Mouse (Mus musculus) gastrocnemius, adult 2 months (tissue): ENCODE data around the gene Otud4. TPM values are rescaled to one million over a fixed set of nuclear protein-coding genes. Genes with fewer than 3 reads are reported as not detected.
"Not testable (repeated sequence)": the region's sequence is repeated elsewhere in the genome, so short reads cannot be mapped to it uniquely, and the experiment has no call there.

Experiments
- DNase-seq: peaks from one replicate; pipeline ENCODE4 v3.0.0; 2022
- H3K27ac ChIP-seq: fragments of 200-600 bp; 2 replicates; pipeline ENCODE4 v1.8.1; 2022; ENCODE audit warnings: mild to moderate bottlenecking
- H3K4me3 ChIP-seq: fragments of 200-600 bp; 2 replicates; pipeline ENCODE4 v1.8.1; 2022; ENCODE audit warnings: mild to moderate bottlenecking, moderate library complexity
- CTCF ChIP-seq: fragments of 200-600 bp; IDR thresholded peaks from 2 replicates; pipeline ENCODE4 v1.8.1; 2022; ENCODE audit warnings: antibody characterized with exemption, mild to moderate bottlenecking, moderate library complexity
- intact Hi-C: fragments of 180-260 bp; cut with DNase I; formaldehyde crosslinking; loops from one replicate; pipeline ENCODE4 v1.15.1; 2025
- total RNA-seq, 2 experiments: library from RNA; stranded (reverse); gene quantifications; 2 replicates each; pipeline ENCODE4 v1.2.3; 2021

Otud4 gene
- total RNA-seq, 2 experiments from 2014 or later: 40.6 to 53.3 TPM

DNA sequence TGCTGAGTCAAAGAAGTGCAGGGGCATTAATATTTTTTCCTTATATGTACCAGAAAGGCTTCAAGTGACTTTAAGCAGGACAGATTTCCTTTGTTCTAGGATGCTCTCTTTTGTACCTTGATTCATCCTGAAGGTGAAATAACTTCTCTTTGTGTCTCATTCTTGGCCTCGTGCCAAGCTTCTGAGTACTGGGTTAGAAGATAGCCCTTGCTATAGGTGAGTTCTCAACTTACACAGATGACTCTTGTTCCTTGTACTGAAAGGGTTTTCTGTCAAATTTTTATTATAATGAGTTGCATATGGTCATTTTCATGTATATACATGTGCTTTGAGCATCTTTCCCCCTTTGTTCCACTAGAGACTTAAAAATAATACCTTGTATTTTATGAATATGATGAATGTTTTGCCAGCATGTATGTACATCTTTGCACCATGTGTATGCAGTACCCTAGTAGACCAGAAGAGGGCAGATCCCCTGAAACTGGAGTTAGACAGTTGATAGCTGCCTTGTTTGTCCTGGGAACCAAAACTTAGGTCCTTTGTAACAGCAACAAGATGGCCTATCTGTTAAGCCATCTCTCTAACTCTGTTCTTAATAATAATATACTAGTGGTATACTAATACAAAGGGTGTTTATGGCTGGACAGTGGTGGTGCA lies 10.9 kb downstream of the Otud4 start:
- no peak for DNase-seq
- Histone ChIP-seq H3K4me3 (no peak overlapping the region), H3K27ac (no peak overlapping the region)
- intact Hi-C loops: no loop called here
- TF ChIP-seq CTCF: peak; percentile 63

DNA sequence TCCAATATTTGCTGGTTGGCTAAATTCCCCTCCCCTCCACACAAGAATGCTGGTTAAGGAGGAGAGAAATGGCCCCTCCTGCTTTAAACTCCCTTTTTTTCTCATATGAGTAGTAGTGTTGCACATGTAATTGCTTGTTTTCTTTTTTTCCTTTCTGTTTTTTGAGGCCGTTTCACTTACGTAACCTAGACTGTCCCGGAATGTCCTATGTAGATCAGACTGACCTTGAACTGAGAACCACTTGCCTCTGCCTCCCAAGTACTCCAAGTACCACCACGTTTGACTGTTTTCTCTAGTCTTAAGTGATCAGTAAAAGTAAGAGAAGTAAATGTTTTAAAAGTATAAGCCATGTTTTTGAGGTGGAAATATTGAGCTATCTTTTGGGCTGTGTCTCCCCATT lies 14.3 kb downstream of the Otud4 start:
- Histone ChIP-seq H3K27ac (peak overlapping the region; percentile 71), H3K4me3 (no peak overlapping the region)
- intact Hi-C loops: no loop called here
- no peak for DNase-seq
- no peak for TF ChIP-seq CTCF

DNA sequence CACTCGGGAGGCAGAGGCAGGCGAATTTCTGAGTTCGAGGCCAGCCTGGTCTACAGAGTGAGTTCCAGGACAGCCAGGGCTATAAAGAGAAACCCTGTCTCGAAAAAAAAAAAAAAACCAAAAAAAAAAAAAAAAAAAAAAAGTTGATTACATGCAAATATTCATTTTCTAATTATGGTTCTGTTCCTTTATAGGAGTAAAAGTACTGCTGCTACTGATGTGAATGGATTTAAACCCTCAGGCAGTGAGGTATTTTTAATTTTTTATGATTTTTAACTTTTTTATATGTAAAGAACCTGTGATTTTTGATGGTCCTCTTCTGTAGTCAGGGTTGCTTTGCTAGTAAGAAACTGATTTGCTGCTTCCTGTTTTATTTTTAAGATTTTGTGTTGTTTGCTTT lies 19.3 kb downstream of the Otud4 start:
- H3K4me3 ChIP-seq, H3K27ac ChIP-seq, DNase-seq, intact Hi-C loops: not testable (repeated sequence)

DNA sequence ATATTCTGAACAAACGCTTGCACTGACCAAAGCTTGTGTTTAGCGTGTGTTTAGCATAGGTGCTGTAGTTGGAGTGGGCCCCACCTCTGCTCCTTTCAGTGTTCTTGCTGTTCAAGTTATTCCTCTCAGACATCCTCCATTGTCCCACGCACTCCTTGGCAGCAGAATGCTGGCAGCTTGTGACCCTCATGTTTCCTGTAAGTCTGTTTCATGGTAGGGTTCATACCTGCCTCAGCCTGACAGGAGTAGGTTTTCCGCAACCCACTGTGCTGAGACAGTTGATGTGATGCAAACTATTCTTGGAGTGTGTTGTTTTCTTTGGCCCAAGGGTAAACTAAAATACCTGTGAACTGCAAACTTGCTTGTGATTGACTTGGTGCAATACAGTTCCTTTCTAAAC lies 37.0 kb downstream of the Otud4 start:
- H3K27ac ChIP-seq: no peak overlapping the region
- H3K4me3 ChIP-seq: no peak overlapping the region
- TF ChIP-seq CTCF: no peak
- intact Hi-C loops: no loop called here
- DNase-seq: no peak

DNA sequence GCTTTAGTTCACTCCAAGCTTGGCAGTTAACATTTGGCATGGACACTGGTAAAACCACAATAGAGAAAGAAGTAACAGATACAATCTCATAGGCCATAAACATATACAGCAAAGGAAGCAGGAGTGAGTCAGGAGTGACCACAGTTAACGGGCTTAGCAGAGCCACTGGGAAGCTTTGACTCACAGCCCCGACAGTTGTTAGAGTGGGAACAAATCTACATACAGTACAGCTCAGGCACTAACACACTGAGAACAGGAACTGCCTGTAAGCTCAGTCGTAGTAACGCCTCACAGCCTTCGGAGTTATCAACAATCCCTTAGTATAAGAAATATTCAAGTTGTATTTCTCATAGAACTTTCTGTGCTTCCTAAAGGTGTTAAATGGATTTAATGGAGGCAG lies 39.6 kb downstream of the Otud4 start:
- no peak for DNase-seq
- no peak for TF ChIP-seq CTCF
- intact Hi-C loops: no loop called here
- H3K4me3 ChIP-seq: no peak overlapping the region
- no peak overlapping the region for H3K27ac ChIP-seq

DNA sequence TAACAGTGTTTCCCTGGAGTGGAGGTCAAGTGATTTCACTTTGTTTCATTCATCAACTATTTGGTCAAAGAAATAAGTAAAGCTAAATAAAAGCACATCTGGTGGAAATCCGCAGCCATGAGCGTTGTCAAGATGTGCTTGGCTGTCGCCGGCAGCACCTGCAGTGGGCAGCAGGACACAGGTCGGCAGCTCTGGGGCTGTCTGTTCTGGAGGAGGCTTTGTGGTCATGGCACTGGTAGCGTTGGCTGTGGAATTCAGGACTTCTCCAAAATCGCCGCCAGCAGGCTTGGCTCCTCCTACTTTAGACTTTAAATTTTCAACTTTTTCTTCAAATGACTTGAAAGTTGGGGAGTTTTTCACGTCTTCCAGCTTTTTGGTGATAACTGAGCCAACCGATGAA lies 40.7 kb downstream of the Otud4 start:
- DNase-seq, H3K27ac ChIP-seq, intact Hi-C loops: not testable (repeated sequence)
- H3K4me3 ChIP-seq: peak overlapping the region; percentile 75

DNA sequence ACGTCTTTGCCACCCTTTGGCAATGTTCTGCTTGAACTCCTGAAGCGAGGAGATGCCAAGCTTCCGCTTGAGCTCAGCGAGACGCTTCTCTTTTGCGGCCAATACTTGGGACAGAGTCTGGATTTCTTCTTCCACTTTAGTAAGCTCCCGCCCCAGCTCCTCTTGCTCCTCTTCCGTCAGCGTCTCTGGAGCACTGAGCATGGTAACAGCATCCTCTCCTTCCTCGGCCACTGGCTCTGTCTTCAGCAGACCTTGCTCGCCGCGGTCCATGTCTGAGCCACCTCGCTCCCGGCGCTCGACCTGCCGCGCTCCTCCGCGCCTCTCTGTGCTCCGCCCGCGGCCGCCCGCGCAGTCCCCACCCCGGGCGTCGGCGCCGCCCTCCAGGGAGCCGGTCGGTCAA lies 41.1 kb downstream of the Otud4 start:
- Histone ChIP-seq H3K4me3 (peak overlapping the region; percentile 75), H3K27ac (peak overlapping the region; percentile 41; the same call in 1 of the 2 replicates)
- intact Hi-C loops: no loop called here
- peak; percentile 40 for DNase-seq
- no peak for TF ChIP-seq CTCF

DNA sequence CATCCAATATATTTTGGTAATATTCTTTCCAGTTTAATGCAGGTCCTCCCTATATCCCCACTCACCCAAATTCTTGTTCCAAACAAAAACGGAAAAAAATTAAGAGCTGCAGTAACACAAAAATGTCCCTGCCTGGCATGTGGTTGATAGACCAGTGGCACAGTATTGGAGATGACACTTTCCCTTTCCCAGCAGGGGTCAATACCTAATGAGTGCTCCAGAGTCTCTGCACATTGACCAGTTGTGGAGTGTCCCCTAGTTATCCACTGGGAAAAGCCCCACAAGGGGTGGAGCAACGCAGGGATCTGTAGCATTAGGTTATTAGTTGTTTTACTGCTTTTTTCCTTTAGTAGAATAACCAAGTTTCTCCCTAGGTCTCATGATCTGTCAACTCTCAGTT lies 41.5 kb downstream of the Otud4 start:
- intact Hi-C loops: no loop called here
- peak overlapping the region; percentile 75 for H3K4me3 ChIP-seq
- no peak for DNase-seq
- peak overlapping the region; percentile 41; the same call in 1 of the 2 replicates for H3K27ac ChIP-seq
- no peak for TF ChIP-seq CTCF

DNA sequence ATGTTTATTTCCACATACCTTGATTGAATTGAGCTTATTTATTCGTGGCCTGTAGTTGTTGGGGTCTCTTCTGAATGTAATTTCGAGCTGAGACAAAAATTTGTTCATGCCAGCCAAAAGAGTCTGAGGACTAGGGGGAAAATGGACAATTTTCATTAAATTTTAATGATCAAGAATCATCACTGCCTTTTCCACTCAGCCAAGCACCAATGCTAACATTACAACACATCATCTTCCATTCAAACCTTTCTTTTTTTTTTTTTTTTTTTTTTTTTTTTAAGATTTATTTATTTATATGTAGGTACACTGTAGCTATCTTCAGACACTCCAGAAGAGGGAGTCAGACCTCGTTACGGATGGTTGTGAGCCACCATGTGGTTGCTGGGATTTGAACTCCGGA lies 46.5 kb downstream of the Otud4 start:
- DNase-seq, intact Hi-C loops, H3K27ac ChIP-seq, H3K4me3 ChIP-seq: not testable (repeated sequence)

DNA sequence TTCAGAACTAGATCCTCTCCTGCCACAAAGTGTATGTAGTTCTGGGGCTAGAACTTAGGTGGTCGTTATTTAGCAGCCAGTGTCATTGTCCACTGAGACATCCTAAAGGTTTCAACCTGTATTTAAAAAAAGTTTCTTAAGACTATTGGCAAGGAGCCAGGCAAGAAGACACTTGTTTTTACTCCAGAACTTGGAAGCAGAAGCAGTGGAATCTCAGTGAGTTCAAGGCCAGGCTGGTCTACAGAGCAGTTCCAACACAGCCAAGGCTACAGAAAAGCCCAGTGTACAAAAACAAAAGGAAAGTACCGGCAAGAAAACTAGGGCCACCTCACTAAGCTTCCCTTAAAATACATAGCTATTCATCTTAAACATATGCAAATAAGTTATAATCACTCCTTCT lies 53.1 kb downstream of the Otud4 start:
- intact Hi-C loops: no loop called here

DNA sequence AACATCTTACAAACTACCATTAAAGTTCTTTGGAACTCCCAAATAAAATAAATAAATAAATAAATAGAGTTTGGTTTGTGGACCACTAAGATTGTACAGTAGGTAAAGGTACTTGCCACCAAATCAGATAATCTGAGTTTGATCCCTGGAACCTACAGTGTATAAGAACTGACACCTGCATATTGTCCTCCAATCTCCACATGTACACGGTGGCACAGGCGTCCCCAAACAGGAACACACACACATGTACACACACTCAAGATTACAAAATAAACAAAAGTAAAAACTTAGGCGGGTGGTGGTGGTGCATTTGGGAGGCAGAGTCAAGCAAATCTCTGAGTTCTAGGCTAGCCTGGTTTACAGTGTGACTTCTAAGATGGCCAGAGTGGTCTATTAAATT lies 67.3 kb downstream of the Otud4 start:
- H3K27ac ChIP-seq: no peak overlapping the region
- DNase-seq: no peak
- TF ChIP-seq CTCF: no peak
- intact Hi-C loops: no loop called here
- H3K4me3 ChIP-seq: no peak overlapping the region

More for the DNA sequence above, 53.1 kb downstream of the Otud4 start:
- Histone ChIP-seq H3K4me3 (no peak overlapping the region), H3K27ac (no peak overlapping the region)
- no peak for TF ChIP-seq CTCF
- no peak for DNase-seq

DNA sequence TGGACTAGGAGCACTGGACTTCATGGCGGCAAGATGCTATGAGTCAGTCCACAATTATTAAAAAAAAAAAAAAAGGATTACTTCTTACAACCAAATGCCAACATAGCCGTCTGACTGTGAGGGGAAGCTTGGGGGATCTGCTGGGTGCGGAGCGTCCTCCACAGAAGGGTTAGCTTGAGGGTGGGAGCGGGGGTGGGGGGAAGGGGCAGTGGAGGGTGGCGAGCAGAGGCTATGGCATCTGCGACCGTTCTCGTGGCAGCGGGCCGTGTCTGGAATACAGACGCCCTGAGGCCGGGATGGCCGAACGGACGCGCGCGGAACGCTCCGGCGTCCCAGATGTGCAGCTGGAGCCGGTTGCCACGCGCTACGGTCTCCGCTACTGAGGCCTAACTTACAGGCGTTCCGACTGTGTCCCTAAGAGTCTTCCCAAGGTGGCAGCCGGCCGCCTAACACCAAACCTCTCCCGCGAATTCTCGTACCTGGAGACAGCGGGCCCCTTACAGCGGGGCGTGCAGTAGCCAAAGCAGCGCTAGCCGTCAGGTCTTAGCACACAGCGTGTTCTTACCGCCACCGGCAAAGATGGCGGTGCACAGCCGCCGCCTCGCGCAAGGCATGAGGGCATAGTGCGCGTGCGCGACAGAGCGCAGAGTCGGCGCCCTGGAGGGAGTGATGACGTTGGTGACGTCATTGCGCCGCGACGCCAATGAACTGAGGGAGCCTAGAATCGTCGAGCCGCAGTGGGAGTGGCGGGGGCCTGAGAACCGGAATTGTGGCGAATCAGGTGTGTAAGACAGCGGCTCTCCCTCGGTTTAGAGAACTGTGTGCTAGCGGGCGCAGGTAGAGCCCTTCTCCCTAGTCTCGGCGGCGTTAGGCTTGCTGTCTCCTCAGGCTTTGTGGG lies 71.9 kb downstream of the Otud4 start, which contains the start of the genes Abce1 and Anapc10:
Abce1 (minus strand) TSS at position 677 of the 898 bp plus-strand sequence.
Anapc10 (plus strand) TSS at position 757 of the 898 bp plus-strand sequence.
- peak within 1 kb of the TSS; percentile 90 for H3K27ac ChIP-seq
- intact Hi-C loops: loop anchor here (2.0 kb wide), 1 partner anchor 415 kb away; no protein-coding TSS in a partner anchor

DNA sequence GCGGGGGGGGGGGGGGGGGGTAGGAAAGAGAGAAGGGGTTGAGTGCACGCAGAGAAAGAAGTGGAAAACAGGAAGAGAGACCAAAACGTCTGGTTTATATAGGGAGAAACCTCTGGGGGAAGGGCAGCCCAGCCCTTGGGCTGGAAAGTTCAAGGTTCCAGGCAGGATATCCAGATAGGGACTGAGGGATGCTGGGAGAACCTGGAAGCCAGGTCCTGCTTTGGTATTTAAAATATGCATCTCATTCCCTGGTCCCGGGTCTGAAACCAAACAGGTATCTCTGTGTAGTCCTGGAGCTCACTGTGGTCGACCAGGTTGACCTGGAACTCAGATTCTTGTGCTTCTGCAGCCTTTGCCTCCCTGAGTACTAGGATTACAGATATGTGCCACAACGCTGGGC lies 73.3 kb downstream of the Otud4 start:
- H3K4me3 ChIP-seq: no peak overlapping the region; the same call in 1 of the 2 replicates
- DNase-seq: no peak
- no peak for TF ChIP-seq CTCF

More for the DNA sequence above, 71.9 kb downstream of the Otud4 start, which contains the start of the genes Abce1 and Anapc10:
- peak within 1 kb of the TSS; percentile 85 for H3K4me3 ChIP-seq
- DNase-seq: peak; percentile 99
- no peak for TF ChIP-seq CTCF

More for the DNA sequence above, 73.3 kb downstream of the Otud4 start:
- H3K27ac ChIP-seq: no peak overlapping the region
- intact Hi-C loops: no loop called here
